Mouse (Mus musculus): ENCODE measurements around the gene Amfr. TPM values are rescaled to one million over a fixed set of nuclear protein-coding genes. Genes with fewer than 3 reads are reported as not detected.

Gene Amfr
- polyA plus RNA-seq, 1 experiment from 2014 or later: 49.4 TPM

GRCm38 (mm10) chr8:93923897-93924334, 88.7 kb downstream of the Amfr start:
- no peaks in the 10 kb centered on the region for H3K27me3 ChIP-seq
- no peak overlapping the region for H3K4me3 ChIP-seq
- no peak overlapping the region for H3K27ac ChIP-seq
- H3K4me1 ChIP-seq (replicated peaks): peaks cover 7% of the 10 kb centered on the region; the same call in 1 of the 2 replicates
- H3K36me3 ChIP-seq: no peaks in the 10 kb centered on the region
- no peak overlapping the region for H3K4me2 ChIP-seq
- WGBS: 48% methylated on average over 7 of the region's 7 CpGs
- no peak overlapping the region for H3K9ac ChIP-seq
- H3K9me3 ChIP-seq (replicated peaks): no peaks in the 10 kb centered on the region
- no peak for ATAC-seq (replicated peaks; ENCODE audit: insufficient number of reproducible peaks, insufficient read depth, low FRiP score, low read depth)

Small RNAs within 50 kb of the gene (microRNA-seq; reads per million reads assigned to microRNA genes)
- gene Gm24159: not detected

Other genes starting within 250 kb of the Amfr start
- 11.0 and 13.0 TPM in 2 replicates for gene Gnao1, start 202.9 kb downstream of the Amfr start, polyA plus RNA-seq (2015; fragmentation: Nextera tagmentation; extraction: Ambion mirVana)
- 64.7 and 73.1 TPM in 2 replicates for gene Nudt21, start 24.2 kb upstream of the Amfr start, polyA plus RNA-seq (2015; fragmentation: Nextera tagmentation; extraction: Ambion mirVana)
- gene Ogfod1, start 24.4 kb upstream of the Amfr start, polyA plus RNA-seq (2015; fragmentation: Nextera tagmentation; extraction: Ambion mirVana): 11.1 and 11.3 TPM in 2 replicates
- gene Bbs2, start 86.1 kb upstream of the Amfr start, polyA plus RNA-seq (2015; fragmentation: Nextera tagmentation; extraction: Ambion mirVana): 8.0 and 9.9 TPM in 2 replicates
- gene Mt4, start 124.4 kb upstream of the Amfr start, polyA plus RNA-seq (2015; fragmentation: Nextera tagmentation; extraction: Ambion mirVana): not detected in 2 replicates
- gene Mt3, start 139.8 kb upstream of the Amfr start, polyA plus RNA-seq (2015; fragmentation: Nextera tagmentation; extraction: Ambion mirVana): 56.5 and 69.8 TPM in 2 replicates
- 47.8 and 51.2 TPM in 2 replicates for gene Mt2, start 159.8 kb upstream of the Amfr start, polyA plus RNA-seq (2015; fragmentation: Nextera tagmentation; extraction: Ambion mirVana)
- gene Mt1, start 166.2 kb upstream of the Amfr start, polyA plus RNA-seq (2015; fragmentation: Nextera tagmentation; extraction: Ambion mirVana): 432 and 538 TPM in 2 replicates
- 51.6 and 60.7 TPM in 2 replicates for gene Nup93, start 201.7 kb upstream of the Amfr start, polyA plus RNA-seq (2015; fragmentation: Nextera tagmentation; extraction: Ambion mirVana)